Mouse (Mus musculus) lung, embryonic 16.5 days (tissue): Measurements from ENCODE around the gene Tmem102. TPM values are rescaled to one million over a fixed set of nuclear protein-coding genes. Genes with fewer than 3 reads are reported as not detected.

Experiments used
- ATAC-seq: fragments of 200-750 bp; cut with Nextera tagmentation; 2 replicates; pipeline ENCODE4 v1.8.0; 2017; ENCODE audit warnings: low read depth, mild to moderate bottlenecking, moderate library complexity
- H3K27ac ChIP-seq: fragments of 300-500 bp; sonication (generic); 2 replicates; pipeline ENCODE4 v1.5.1; 2014; ENCODE audit warnings: mild to moderate bottlenecking, control low read depth, low read length
- H3K27me3 ChIP-seq: fragments of 300-500 bp; sonication (generic); 2 replicates; pipeline ENCODE4 v1.6.1; 2014; ENCODE audit warnings: low read depth, low read length, mixed read lengths; ENCODE audit not compliant: control insufficient read depth, insufficient read depth
- H3K36me3 ChIP-seq: fragments of 300-500 bp; sonication (generic); 2 replicates; pipeline ENCODE4 v1.6.1; 2014; ENCODE audit warnings: low read length; ENCODE audit not compliant: control insufficient read depth, insufficient read depth
- H3K4me1 ChIP-seq: fragments of 300-500 bp; sonication (generic); replicated peaks from 2 replicates; pipeline ENCODE4 v1.6.1; 2014; ENCODE audit warnings: low read length, mixed read lengths; ENCODE audit not compliant: control insufficient read depth, insufficient read depth
- H3K4me2 ChIP-seq: fragments of 300-500 bp; sonication (generic); 2 replicates; pipeline ENCODE4 v1.6.1; 2014; ENCODE audit warnings: low read depth, low read length, control low read depth
- H3K4me3 ChIP-seq: fragments of 300-500 bp; sonication (generic); 2 replicates; pipeline ENCODE4 v1.5.1; 2014; ENCODE audit warnings: mild to moderate bottlenecking, low read length, control low read depth
- H3K9ac ChIP-seq: fragments of 300-500 bp; sonication (generic); 2 replicates; pipeline ENCODE4 v1.6.1; 2014; ENCODE audit warnings: low read length, control low read depth
- H3K9me3 ChIP-seq: fragments of 300-500 bp; sonication (generic); 2 replicates; pipeline ENCODE4 v1.6.1; 2016; ENCODE audit warnings: low read length; ENCODE audit not compliant: control insufficient read depth
- WGBS: fragments of 180-500 bp; shearing (Covaris S2); extraction: QIAGEN DNeasy Blood & Tissue Kit; methylation state at CpG from one replicate; pipeline ENCODE4 v1.1.7; 2014; 5-methylcytosine and 5-hydroxymethylcytosine counted together
- polyA plus RNA-seq: library from polyadenylated mRNA; unstranded; fragments of >200 nt; fragmentation: Nextera tagmentation; extraction: Ambion mirVana; gene quantifications from 2 replicates; pipeline ENCODE4 v1.2.1, GENCODE M21; 2015

Gene Tmem102
- polyA plus RNA-seq, 1 experiment from 2014 or later = 6.5 TPM

- ATAC-seq = no peak
- peaks cover 21% of the 10 kb centered on the region for H3K4me1 ChIP-seq
- peaks cover 19% of the 10 kb centered on the region for H3K27me3 ChIP-seq
- WGBS = 67% methylated on average over 2 of the region's 2 CpGs
- peaks cover 3% of the 10 kb centered on the region; the same call in 1 of the 2 replicates for H3K9me3 ChIP-seq
- no peak overlapping the region for H3K9ac ChIP-seq
- H3K27ac ChIP-seq = no peak overlapping the region
- H3K4me2 ChIP-seq = no peak overlapping the region
- no peak overlapping the region for H3K4me3 ChIP-seq
- no peaks in the 10 kb centered on the region for H3K36me3 ChIP-seq
Measured at GRCm38 (mm10) chr11:69807641-69808040, 2.2 kb upstream of the Tmem102 start.

- Histone ChIP-seq H3K36me3 (no peaks in the 10 kb centered on the region), H3K9ac (no peak overlapping the region), H3K4me3 (no peak overlapping the region), H3K27ac (no peak overlapping the region), H3K4me2 (no peak overlapping the region), H3K9me3 (peaks cover 3% of the 10 kb centered on the region; the same call in 1 of the 2 replicates), H3K4me1 (peaks cover 28% of the 10 kb centered on the region), H3K27me3 (peaks cover 28% of the 10 kb centered on the region)
- 71% methylated on average over 4 of the region's 4 CpGs for WGBS
- ATAC-seq = no peak
Measured at GRCm38 (mm10) chr11:69806378-69806777, 954 bp upstream of the Tmem102 start.

GRCm38 (mm10) chr11:69804652-69804940 lies 828 bp downstream of the Tmem102 start:
- Histone ChIP-seq H3K4me3 (peak overlapping the region; percentile 66), H3K9me3 (peaks cover 3% of the 10 kb centered on the region; the same call in 1 of the 2 replicates), H3K27me3 (peaks cover 31% of the 10 kb centered on the region), H3K4me2 (peak overlapping the region; percentile 98), H3K4me1 (peaks cover 45% of the 10 kb centered on the region), H3K36me3 (no peaks in the 10 kb centered on the region), H3K27ac (no peak overlapping the region), H3K9ac (peak overlapping the region; percentile 75)
- 8% methylated on average over 12 of the region's 12 CpGs for WGBS
- no peak for ATAC-seq

- 2% methylated on average over 60 of the region's 60 CpGs for WGBS
- Histone ChIP-seq H3K36me3 (no peaks in the 10 kb centered on the region), H3K9ac (peak overlapping the region; percentile 75), H3K4me2 (peak overlapping the region; percentile 98), H3K9me3 (peaks cover 3% of the 10 kb centered on the region; the same call in 1 of the 2 replicates), H3K4me3 (peak overlapping the region; percentile 66), H3K4me1 (peaks cover 49% of the 10 kb centered on the region), H3K27me3 (peaks cover 31% of the 10 kb centered on the region), H3K27ac (peak overlapping the region; percentile 31; the same call in 1 of the 2 replicates)
- peak; percentile 72 for ATAC-seq
Measured at GRCm38 (mm10) chr11:69803786-69804651, 1.4 kb downstream of the Tmem102 start.

GRCm38 (mm10) chr11:69803328-69803727 lies 2.1 kb downstream of the Tmem102 start:
- Histone ChIP-seq H3K27me3 (peaks cover 31% of the 10 kb centered on the region), H3K36me3 (no peaks in the 10 kb centered on the region), H3K27ac (no peak overlapping the region), H3K4me1 (peaks cover 49% of the 10 kb centered on the region), H3K9me3 (peaks cover 3% of the 10 kb centered on the region; the same call in 1 of the 2 replicates), H3K4me2 (peak overlapping the region; percentile 98), H3K4me3 (peak overlapping the region; percentile 66), H3K9ac (peak overlapping the region; percentile 75)
- 1% methylated on average over 12 of the region's 12 CpGs for WGBS
- peak; percentile 8; the same call in 1 of the 2 replicates for ATAC-seq

GRCm38 (mm10) chr11:69802648-69803105 lies 2.7 kb downstream of the Tmem102 start:
- H3K4me3 ChIP-seq = peak overlapping the region; percentile 66
- 0% methylated on average over 33 of the region's 33 CpGs for WGBS
- peak; percentile 58 for ATAC-seq
- peak overlapping the region; percentile 75 for H3K9ac ChIP-seq
- H3K27ac ChIP-seq = 0 out of 2 replicates have a peak overlapping the region, but pooled peaks have one; percentile 33
- H3K36me3 ChIP-seq = no peaks in the 10 kb centered on the region
- H3K9me3 ChIP-seq = peaks cover 3% of the 10 kb centered on the region; the same call in 1 of the 2 replicates
- peaks cover 31% of the 10 kb centered on the region for H3K27me3 ChIP-seq
- H3K4me2 ChIP-seq = peak overlapping the region; percentile 98
- H3K4me1 ChIP-seq = peaks cover 49% of the 10 kb centered on the region

- no peaks in the 10 kb centered on the region for H3K36me3 ChIP-seq
- 1% methylated on average over 31 of the region's 33 CpGs for WGBS
- H3K4me2 ChIP-seq = peak within 1 kb of the TSS; percentile 98
- H3K4me3 ChIP-seq = peak within 1 kb of the TSS; percentile 66
- peaks cover 2% of the 10 kb centered on the region; the same call in 1 of the 2 replicates for H3K9me3 ChIP-seq
- no peak for ATAC-seq
- peaks cover 49% of the 10 kb centered on the region for H3K4me1 ChIP-seq
- H3K27me3 ChIP-seq = peaks cover 31% of the 10 kb centered on the region
- peak within 1 kb of the TSS; percentile 75 for H3K9ac ChIP-seq
- H3K27ac ChIP-seq = 0 out of 2 replicates have a peak within 1 kb of the TSS, but pooled peaks have one; percentile 33
Measured at GRCm38 (mm10) chr11:69801379-69801977, 3.9 kb downstream of the Tmem102 start, which contains the start of gene Fgf11. Gene Fgf11 (minus strand): TSS chr11:69801857.

GRCm38 (mm10) chr11:69800392-69801197 lies 4.8 kb downstream of the Tmem102 start:
- Histone ChIP-seq H3K4me2 (peak overlapping the region; percentile 98), H3K9ac (peak overlapping the region; percentile 62), H3K27me3 (peaks cover 27% of the 10 kb centered on the region), H3K4me3 (peak overlapping the region; percentile 52), H3K9me3 (no peaks in the 10 kb centered on the region), H3K27ac (no peak overlapping the region), H3K4me1 (peaks cover 51% of the 10 kb centered on the region), H3K36me3 (no peaks in the 10 kb centered on the region)
- peak; percentile 31; the same call in 1 of the 2 replicates for ATAC-seq
- under 1% methylated on average over 36 of the region's 36 CpGs for WGBS
